Mouse (Mus musculus): ENCODE data around the gene Hnrnpll.

Hnrnpll gene

DNA sequence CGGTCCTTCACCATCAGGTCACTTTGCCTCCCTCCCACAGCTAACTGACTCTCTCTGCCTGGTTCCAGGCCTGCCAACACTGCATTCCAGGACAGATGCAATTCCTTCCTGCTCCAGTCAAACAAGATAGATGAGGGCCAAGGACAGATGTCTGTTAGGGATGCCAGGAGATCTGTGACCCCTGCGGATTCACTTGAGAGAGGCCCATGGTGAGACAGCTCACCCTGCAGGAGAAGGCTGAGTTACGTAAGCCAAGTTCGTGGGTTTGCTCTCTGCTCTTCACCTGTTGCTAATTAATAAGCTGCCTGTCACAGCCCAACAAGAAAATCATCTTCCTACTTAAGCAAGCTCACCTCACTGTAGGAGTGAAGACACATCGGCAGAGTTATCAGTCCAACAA, 63.1 kb downstream of the Hnrnpll start:
- no peak for DNase-seq (ENCODE audit: low spot score)

DNA sequence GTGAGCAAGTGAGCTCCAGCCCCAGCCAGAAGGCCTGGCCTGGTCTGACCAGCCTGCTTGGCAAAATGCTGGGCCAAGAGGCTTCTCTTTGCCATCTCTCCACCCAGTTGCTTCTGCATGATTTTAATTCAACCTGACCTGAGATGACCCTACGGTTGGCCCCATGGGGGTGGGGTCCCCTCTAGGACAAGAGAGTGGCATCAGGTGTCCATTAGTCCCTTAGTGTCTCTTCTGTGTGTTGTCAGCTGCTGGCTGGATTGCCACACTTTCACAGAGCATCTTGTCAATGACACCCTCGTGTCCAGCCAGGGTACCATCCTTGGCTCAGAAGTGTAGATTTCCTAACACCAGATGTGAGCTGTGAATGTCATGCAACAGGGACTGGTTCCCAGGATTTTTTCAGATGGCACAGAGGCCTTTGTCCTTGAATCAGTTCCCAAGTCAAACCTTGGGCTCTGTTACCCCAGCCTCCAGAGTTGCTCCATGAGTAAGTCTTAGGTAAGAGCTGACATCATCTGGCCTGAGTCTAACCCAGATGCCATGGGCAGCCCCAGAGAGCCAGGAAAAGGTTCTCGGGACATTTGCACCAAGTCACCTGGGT, 66.9 kb downstream of the Hnrnpll start:
- no peak for DNase-seq (ENCODE audit: low spot score)

DNA sequence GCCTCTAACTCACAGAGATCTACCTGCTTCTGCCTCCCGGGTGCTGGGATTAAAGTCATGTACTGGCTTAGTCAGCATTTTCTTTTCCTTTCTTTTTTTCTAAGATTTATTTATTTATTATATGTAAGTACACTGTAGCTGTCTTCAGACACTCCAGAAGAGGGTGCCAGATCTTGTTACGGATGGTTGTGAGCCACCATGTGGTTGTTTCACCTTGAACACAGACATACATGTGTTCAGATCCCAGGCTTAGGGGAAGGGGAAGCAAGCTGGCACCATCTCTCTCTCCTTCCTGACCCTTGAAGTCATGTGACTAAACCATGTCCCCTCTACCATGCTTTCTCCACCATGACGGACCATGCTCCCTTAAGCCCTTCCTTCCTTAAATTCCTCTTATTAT, 70.0 kb downstream of the Hnrnpll start:
- DNase-seq (ENCODE audit: low spot score), result no peak

DNA sequence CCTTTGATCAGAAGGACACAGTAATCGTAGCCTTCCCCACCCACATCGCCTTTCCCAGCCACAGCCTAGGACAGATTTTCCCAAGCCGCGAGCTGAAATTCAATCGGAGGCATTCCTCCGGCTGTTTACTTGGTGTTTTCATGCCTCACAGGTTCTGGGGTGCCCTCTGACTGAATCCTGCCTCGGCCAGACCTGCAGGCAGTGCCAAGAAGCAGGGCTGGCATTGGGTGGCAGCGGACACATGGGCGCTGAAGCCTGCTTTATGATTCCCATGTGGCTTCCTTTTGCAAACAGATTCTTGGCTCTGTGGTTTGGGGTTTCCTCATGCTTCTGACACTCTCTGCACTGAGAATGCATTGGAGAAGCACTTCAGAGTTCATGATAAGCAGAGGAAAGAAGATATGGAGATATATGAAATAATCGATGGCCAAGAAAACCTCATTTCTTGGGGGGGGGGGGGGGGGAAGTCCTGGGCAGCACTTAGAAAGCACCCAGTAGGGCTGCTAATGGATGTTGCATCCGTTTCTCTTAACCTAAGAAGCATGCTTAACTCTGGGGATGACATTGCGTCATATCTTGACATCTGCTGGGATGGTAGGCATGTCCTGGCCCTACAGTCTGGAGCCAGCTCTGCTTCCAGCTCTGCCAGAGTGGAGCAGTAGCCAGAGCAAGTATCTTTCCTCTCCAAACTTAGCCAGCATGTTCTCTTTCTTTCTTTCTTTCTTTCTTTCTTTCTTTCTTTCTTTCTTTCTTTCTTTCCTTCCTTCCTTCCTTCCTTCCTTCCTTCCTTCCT, 70.8 kb downstream of the Hnrnpll start:
- DNase-seq (ENCODE audit: low spot score), result no peak

DNA sequence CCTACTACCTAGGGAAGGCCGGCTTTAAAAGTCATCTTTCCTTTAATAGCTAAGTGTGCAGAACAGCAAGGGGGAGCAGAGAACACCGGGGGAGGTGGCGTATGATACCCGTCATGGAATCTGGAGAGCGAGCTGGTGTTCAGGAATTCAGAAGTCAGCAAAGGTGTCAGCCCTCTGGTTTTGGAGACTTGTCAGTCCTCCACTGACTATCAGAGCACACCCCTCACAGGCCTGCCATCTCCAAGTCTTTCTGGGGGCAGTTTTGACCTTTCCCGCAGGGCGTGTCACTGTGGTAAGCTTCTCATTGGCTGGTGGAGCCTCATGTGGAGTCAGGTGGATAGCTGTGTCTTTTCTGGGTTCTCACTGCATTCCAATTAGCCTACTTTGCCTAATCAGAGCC, 72.0 kb downstream of the Hnrnpll start:
- DNase-seq (ENCODE audit: low spot score), result no peak

DNA sequence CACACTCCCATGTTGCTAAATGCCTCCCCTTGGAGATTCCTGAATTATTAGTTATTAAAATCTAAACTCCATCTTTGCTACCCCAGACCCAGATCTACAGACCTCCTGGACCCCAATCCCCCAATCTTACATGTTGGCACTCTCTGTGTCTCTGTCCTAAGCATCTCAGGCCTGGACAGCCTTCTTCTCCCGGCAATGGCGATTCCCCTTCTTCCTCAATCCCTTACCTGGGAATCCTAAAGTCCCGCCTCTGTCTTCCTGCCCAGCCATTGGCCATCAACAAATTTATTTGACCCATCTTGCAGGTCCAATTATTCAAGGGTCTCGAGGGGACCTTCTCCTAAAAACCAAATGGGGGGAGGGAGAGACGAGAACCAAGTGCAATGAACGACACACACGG, 77.7 kb downstream of the Hnrnpll start:
- DNase-seq (ENCODE audit: low spot score), result no peak

DNA sequence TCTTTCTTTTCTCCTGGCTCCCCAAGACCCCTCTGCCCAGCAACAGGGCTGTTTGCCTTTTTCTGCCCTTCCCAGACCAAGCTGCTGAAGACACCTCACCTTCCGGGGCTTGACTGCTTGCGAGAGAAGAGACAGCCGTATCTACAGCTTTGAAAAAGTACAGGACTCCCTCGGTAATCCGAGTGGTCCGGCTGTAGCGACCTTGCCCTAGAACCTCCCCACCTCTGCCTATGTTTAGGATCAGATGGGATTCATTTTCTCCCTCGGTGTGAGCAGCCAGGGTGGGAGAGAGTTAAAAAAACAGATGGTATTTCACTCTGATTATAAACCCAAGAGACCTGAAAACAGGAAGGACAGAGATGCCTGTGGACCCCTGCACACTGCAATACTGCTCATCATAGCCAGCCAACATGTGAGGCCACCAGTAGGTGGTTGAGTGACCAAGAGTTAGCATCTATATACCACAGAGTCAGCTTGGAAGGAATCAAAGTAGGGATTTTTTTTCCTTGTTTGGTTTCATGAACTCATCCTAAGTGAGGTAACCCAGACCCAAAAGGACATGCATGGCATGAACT, 79.1 kb downstream of the Hnrnpll start:
- no peak for DNase-seq (ENCODE audit: low spot score)

DNA sequence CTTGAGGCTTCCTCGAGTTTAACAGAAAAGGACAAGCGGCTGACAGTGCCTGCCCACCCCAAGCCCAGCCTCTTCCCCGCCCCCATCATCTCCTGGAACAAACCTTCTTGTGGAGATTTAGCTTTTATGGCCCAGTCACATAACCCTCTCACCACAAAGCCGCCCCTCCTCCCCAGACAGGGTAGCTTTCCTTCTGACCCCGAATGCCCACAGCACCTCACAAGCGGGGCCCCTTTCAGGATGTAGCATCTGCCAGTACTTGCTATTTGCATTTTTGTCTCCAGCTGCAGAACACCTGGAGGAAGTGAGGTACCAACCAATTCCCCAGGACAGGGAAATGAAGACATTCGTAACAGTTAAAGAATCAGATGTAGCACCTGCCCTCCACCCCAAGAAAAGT, 79.6 kb downstream of the Hnrnpll start:
- DNase-seq (ENCODE audit: low spot score), result no peak

DNA sequence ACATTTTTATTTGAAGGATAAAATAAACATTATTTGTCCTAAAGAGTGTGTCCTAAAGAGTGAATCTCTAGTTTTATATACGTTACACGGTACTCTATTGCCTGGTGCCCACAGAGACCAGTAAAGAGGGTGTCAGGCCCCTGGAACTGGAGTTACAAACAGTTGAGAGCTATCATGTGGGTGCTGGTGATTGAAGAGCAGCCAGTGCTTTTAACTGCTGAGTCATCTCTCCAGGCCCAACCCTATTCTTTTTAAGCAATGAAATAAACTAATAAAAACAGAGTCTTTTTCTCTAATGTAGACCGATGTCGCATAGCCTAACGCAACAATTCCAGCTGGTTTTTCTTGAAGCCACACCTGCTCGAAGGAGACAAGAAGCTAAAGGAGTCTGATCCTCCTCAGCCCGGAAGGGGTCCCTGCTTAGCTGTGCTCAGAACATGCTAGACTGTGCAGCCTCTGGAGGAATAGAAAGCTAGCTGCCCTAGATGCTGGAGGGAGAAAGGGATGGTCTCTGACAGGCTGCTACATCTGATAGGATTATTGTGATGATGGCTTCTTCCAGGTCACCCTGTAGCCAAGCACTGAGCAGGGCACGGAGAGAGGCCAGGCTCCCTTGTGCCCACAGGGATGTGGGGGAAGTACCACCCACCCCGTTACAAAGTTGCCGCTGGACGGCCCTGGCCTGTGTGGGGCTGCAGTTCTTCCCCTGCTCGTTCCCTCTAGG, 80.2 kb downstream of the Hnrnpll start:
- no peak for DNase-seq (ENCODE audit: low spot score)

DNA sequence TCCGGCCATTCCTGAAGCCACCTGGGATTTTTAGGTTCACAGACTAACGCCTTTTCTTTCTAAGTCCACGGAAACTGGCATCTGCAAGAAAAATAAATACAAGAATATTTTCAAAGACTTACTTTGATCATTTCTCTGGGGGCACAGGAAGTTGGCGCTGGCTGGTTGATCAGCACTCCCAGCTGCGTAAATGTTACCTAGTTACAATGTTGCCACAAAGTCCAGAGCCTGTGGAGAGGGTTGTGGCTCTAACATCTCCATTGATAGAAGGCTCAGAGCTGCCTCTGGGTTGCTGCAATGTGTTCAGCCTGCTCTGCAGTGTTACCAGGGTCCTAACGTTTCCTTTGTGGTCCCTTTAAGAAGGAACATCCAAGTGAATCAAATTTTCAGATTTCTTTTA, 80.8 kb downstream of the Hnrnpll start:
- no peak for DNase-seq (ENCODE audit: low spot score)

DNA sequence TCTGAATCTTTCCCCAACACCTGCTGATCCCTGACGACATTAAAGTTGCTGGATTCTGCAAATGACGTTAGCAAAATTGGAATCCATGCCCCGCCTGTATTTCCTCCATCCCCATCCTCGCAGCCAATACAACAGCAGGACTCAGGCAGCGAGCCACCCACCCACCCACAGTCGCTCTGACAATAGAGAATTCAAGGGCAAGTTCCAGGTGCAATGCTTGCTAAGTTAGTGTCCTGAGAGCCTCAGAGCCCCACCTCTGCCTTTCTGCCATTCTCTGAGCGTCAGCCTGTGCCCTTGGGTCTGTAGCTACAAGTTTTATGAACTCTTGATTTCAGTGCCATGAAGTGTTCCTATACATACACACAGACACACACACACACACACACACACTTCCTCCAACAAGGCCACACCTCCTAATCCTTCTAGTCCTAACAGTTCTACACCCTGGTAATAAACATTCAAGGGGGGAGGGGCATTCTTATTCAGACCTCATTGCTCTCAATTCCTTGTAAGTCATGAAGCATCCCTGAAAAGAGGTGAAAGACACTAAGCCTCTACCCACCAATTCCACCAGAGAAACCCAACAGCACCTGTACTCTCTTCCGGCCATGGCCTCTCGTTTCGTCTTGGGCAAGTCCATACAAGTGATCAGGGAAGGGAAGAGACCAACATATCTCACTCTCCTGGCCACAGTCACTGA, 81.6 kb downstream of the Hnrnpll start:
- no peak for DNase-seq (ENCODE audit: low spot score)
